Mouse (Mus musculus) heart, adult 2 months (tissue): ENCODE results near the gene Tnfaip2.

ENCODE experiments used
- EP300 ChIP-seq: fragments of 200-500 bp; IDR thresholded peaks from 2 replicates; pipeline ENCODE4 v1.6.1; 2011; ENCODE audit warnings: low read depth, low read length, control low read depth; ENCODE audit not compliant: insufficient read depth
- POLR2A ChIP-seq: fragments of 200-500 bp; IDR thresholded peaks from 2 replicates; pipeline ENCODE4 v1.6.1; 2011; ENCODE audit warnings: mild to moderate bottlenecking, low read depth, low read length, control low read depth; ENCODE audit not compliant: insufficient read depth

GRCm38 (mm10) chr12:111489261-111489865, 47.1 kb downstream of the Tnfaip2 start:
- TF ChIP-seq EP300 (no peak), POLR2A (no peak)
